Mouse (Mus musculus): ENCODE measurements around the gene B4gat1. TPM values are rescaled to one million over a fixed set of nuclear protein-coding genes. Genes with fewer than 3 reads are reported as not detected.
A peak's percentile ranks its signal among the peaks of the same experiment; 100 is the strongest.

Gene B4gat1
- total RNA-seq, 1 experiment from 2014 or later = 9.2 TPM

GRCm38 (mm10) chr19:5023621-5024479 lies 14.8 kb upstream of the B4gat1 start, which contains the start of gene Slc29a2:
Gene Slc29a2, plus strand, starts transcription at chr19:5023860.
- peak; percentile 97 for ATAC-seq (replicated peaks; ENCODE audit: low read depth, poor library complexity, severe bottlenecking)

GRCm38 (mm10) chr19:5026111-5026510 lies 12.5 kb upstream of the B4gat1 start:
- ATAC-seq (replicated peaks; ENCODE audit: low read depth, poor library complexity, severe bottlenecking) = no peak

- no peak for ATAC-seq (replicated peaks; ENCODE audit: low read depth, poor library complexity, severe bottlenecking)
Observed at GRCm38 (mm10) chr19:5032686-5033085, 5.9 kb upstream of the B4gat1 start.

- no peak for ATAC-seq (replicated peaks; ENCODE audit: low read depth, poor library complexity, severe bottlenecking)
Observed at GRCm38 (mm10) chr19:5036577-5036976, 2.0 kb upstream of the B4gat1 start.

GRCm38 (mm10) chr19:5037678-5038571 lies 701 bp upstream of the B4gat1 start:
- no peak for ATAC-seq (replicated peaks; ENCODE audit: low read depth, poor library complexity, severe bottlenecking)

GRCm38 (mm10) chr19:5039301-5040114 lies 882 bp downstream of the B4gat1 start:
- no peak for ATAC-seq (replicated peaks; ENCODE audit: low read depth, poor library complexity, severe bottlenecking)

GRCm38 (mm10) chr19:5040862-5041523 lies 2.4 kb downstream of the B4gat1 start, which contains the start of gene Brms1:
Gene Brms1, plus strand, starts transcription at chr19:5041354.
- peak; percentile 77 for ATAC-seq (replicated peaks; ENCODE audit: low read depth, poor library complexity, severe bottlenecking)

- no peak for ATAC-seq (replicated peaks; ENCODE audit: low read depth, poor library complexity, severe bottlenecking)
Observed at GRCm38 (mm10) chr19:5041588-5041987, 3.0 kb downstream of the B4gat1 start.

- no peak for ATAC-seq (replicated peaks; ENCODE audit: low read depth, poor library complexity, severe bottlenecking)
Observed at GRCm38 (mm10) chr19:5045531-5045930, 6.9 kb downstream of the B4gat1 start.

- no peak for ATAC-seq (replicated peaks; ENCODE audit: low read depth, poor library complexity, severe bottlenecking)
Observed at GRCm38 (mm10) chr19:5048138-5049056, 9.8 kb downstream of the B4gat1 start.

GRCm38 (mm10) chr19:5049325-5049724 lies 10.7 kb downstream of the B4gat1 start:
- no peak for ATAC-seq (replicated peaks; ENCODE audit: low read depth, poor library complexity, severe bottlenecking)

GRCm38 (mm10) chr19:5050047-5050905 lies 11.7 kb downstream of the B4gat1 start, which contains the start of gene Rin1:
Gene Rin1, plus strand, starts transcription at chr19:5050481.
- ATAC-seq (replicated peaks; ENCODE audit: low read depth, poor library complexity, severe bottlenecking) = peak; percentile 27

- ATAC-seq (replicated peaks; ENCODE audit: low read depth, poor library complexity, severe bottlenecking) = 0 out of 2 replicates have a peak, but pooled peaks have one; percentile 16
Observed at GRCm38 (mm10) chr19:5051031-5051430, 12.4 kb downstream of the B4gat1 start.

- ATAC-seq (replicated peaks; ENCODE audit: low read depth, poor library complexity, severe bottlenecking) = no peak
Observed at GRCm38 (mm10) chr19:5051515-5051914, 12.9 kb downstream of the B4gat1 start.

GRCm38 (mm10) chr19:5052166-5052822 lies 13.7 kb downstream of the B4gat1 start:
- no peak for ATAC-seq (replicated peaks; ENCODE audit: low read depth, poor library complexity, severe bottlenecking)

GRCm38 (mm10) chr19:5052853-5053252 lies 14.2 kb downstream of the B4gat1 start:
- no peak for ATAC-seq (replicated peaks; ENCODE audit: low read depth, poor library complexity, severe bottlenecking)

GRCm38 (mm10) chr19:5053909-5054308 lies 15.3 kb downstream of the B4gat1 start:
- ATAC-seq (replicated peaks; ENCODE audit: low read depth, poor library complexity, severe bottlenecking) = peak; percentile 40; the same call in 1 of the 2 replicates
